Mouse (Mus musculus) heart, postnatal 36 days (tissue): ENCODE data around the gene Fam208b. TPM values are rescaled to one million over a fixed set of nuclear protein-coding genes. Genes with fewer than 3 reads are reported as not detected.

Experiments used
- DNase-seq, 2 experiments: peaks; one replicate each; pipeline ENCODE4 v3.0.0; 2021 to 2022
- intact Hi-C: fragments of 180-260 bp; cut with DNase I; formaldehyde crosslinking; loops from one replicate; pipeline ENCODE4 v1.15.1; 2025
- total RNA-seq, 2 experiments: library from RNA; stranded (reverse); gene quantifications; 2 replicates each; pipeline ENCODE4 v1.2.3; 2021

The Fam208b gene
- total RNA-seq, result 10 to 100 TPM; 10.2 to 15.2 TPM

GRCm38 (mm10) chr13:3610795-3611438 lies at the start of gene Fam208b:
Gene Fam208b, minus strand, starts transcription at chr13:3611108.
- DNase-seq, result peak; percentile 94 to 95
- intact Hi-C loops, result loop anchor here (2.0 kb wide), 2 partner anchors 24 to 72 kb away; partner anchors contain the start of genes Asb13 and Gdi2

GRCm38 (mm10) chr13:3659163-3660160 lies 48.6 kb upstream of the Fam208b start:
- no peak for DNase-seq
- intact Hi-C loops, result no loop called here

- intact Hi-C loops, result no loop called here
- DNase-seq, result no peak
These were observed 43.5 kb upstream of the Fam208b start for GRCm38 (mm10) chr13:3654432-3654831.

- DNase-seq, result no peak
- intact Hi-C loops, result no loop called here
These were observed 39.7 kb upstream of the Fam208b start for GRCm38 (mm10) chr13:3650569-3650968.

- no peak for DNase-seq
These were observed 35.7 kb upstream of the Fam208b start for GRCm38 (mm10) chr13:3646566-3646965.

GRCm38 (mm10) chr13:3645919-3646318 lies 35.0 kb upstream of the Fam208b start:
- no peak for DNase-seq
- intact Hi-C loops, result no loop called here

More at GRCm38 (mm10) chr13:3646566-3646965, 35.7 kb upstream of the Fam208b start:
- intact Hi-C loops, result no loop called here

- intact Hi-C loops, result loop anchor here (5.0 kb wide), 1 partner anchor 238 kb away; no protein-coding TSS in a partner anchor
These were observed 34.0 kb upstream of the Fam208b start for GRCm38 (mm10) chr13:3644871-3645270.

GRCm38 (mm10) chr13:3642538-3642937 lies 31.6 kb upstream of the Fam208b start:
- DNase-seq, result no peak
- intact Hi-C loops, result loop anchor here (5.0 kb wide), 1 partner anchor 235 kb away; no protein-coding TSS in a partner anchor

More at GRCm38 (mm10) chr13:3644871-3645270, 34.0 kb upstream of the Fam208b start:
- no peak for DNase-seq

GRCm38 (mm10) chr13:3642049-3642448 lies 31.1 kb upstream of the Fam208b start:
- intact Hi-C loops, result loop anchor here (5.0 kb wide), 1 partner anchor 235 kb away; no protein-coding TSS in a partner anchor
- no peak for DNase-seq

- intact Hi-C loops, result no loop called here
- peak; percentile 11 to 25 for DNase-seq
These were observed 25.9 kb upstream of the Fam208b start for GRCm38 (mm10) chr13:3636797-3637196.

- intact Hi-C loops, result loop anchor here (2.0 kb wide), 1 partner anchor 24 kb away; the partner anchor contains the start of gene Fam208b
- no peak for DNase-seq
These were observed 24.2 kb upstream of the Fam208b start for GRCm38 (mm10) chr13:3635076-3635475.

- intact Hi-C loops, result loop anchor here (2.0 kb wide), 1 partner anchor 23 kb away; the partner anchor contains the start of gene Fam208b
- DNase-seq, result peak; percentile 81 to 83
These were observed 23.2 kb upstream of the Fam208b start, which contains the start of gene Asb13 for GRCm38 (mm10) chr13:3633895-3634811. Gene Asb13, plus strand, starts transcription at chr13:3634032.

- intact Hi-C loops, result no loop called here
- no peak for DNase-seq
These were observed 22.2 kb upstream of the Fam208b start for GRCm38 (mm10) chr13:3633131-3633530.

- intact Hi-C loops, result no loop called here
- no peak for DNase-seq
These were observed 21.6 kb upstream of the Fam208b start for GRCm38 (mm10) chr13:3632551-3632950.

GRCm38 (mm10) chr13:3628102-3628501 lies 17.2 kb upstream of the Fam208b start:
- intact Hi-C loops, result no loop called here
- DNase-seq, result no peak

GRCm38 (mm10) chr13:3627139-3627538 lies 16.2 kb upstream of the Fam208b start:
- intact Hi-C loops, result no loop called here
- DNase-seq, result no peak

GRCm38 (mm10) chr13:3610118-3610794 lies 652 bp downstream of the Fam208b start:
- intact Hi-C loops, result loop anchor here (2.0 kb wide), 2 partner anchors 25 to 71 kb away; partner anchors contain the start of genes Asb13 and Gdi2

GRCm38 (mm10) chr13:3609780-3610117 lies 1.2 kb downstream of the Fam208b start:
- intact Hi-C loops, result loop anchor here (2.0 kb wide), 2 partner anchors 25 to 71 kb away; partner anchors contain the start of genes Asb13 and Gdi2
- no peak for DNase-seq

More at GRCm38 (mm10) chr13:3610118-3610794, 652 bp downstream of the Fam208b start:
- peak; percentile 30 to 37 for DNase-seq

- intact Hi-C loops, result no loop called here
- no peak for DNase-seq
These were observed 14.7 kb downstream of the Fam208b start for GRCm38 (mm10) chr13:3596232-3596631.
